Mouse (Mus musculus) heart, postnatal 25 days (tissue): ENCODE measurements around the gene Ntsr1. TPM values are rescaled to one million over a fixed set of nuclear protein-coding genes. Genes with fewer than 3 reads are reported as not detected.

Experiments used
- total RNA-seq, 2 experiments: library from RNA; stranded (reverse); gene quantifications; 2 replicates each; pipeline ENCODE4 v1.2.3; 2021

Gene Ntsr1
- total RNA-seq, 2 experiments from 2014 or later: not detected

Other genes with a start within 250 kb of the Ntsr1 start
- 100 to 1,000 TPM; 471 to 515 TPM for gene Rps21, start 242.6 kb upstream of the Ntsr1 start, total RNA-seq
- 10 to 100 TPM; 13.0 to 13.8 TPM for gene Cables2, start 226.5 kb upstream of the Ntsr1 start, total RNA-seq
- not detected for gene Rbbp8nl, start 210.1 kb upstream of the Ntsr1 start, total RNA-seq
- 1 to 10 TPM in 1 of 2 experiments, under 1 TPM in 1; 0.98 to 1.1 TPM for gene Gata5, start 165.3 kb upstream of the Ntsr1 start, total RNA-seq
- not detected for gene Slco4a1, start 43.7 kb upstream of the Ntsr1 start, total RNA-seq
- 10 to 100 TPM; 14.4 to 14.6 TPM for gene Mrgbp, start 81.3 kb downstream of the Ntsr1 start, total RNA-seq
- 10 to 100 TPM; 33.0 to 34.3 TPM for gene Ogfr, start 89.3 kb downstream of the Ntsr1 start, total RNA-seq
- gene Col9a3, start 97.8 kb downstream of the Ntsr1 start, total RNA-seq: under 1 TPM; 0.14 to 0.62 TPM
- under 1 TPM in 1 of 2 experiments, not detected in 1; 0.17 TPM for gene Tcfl5, start 142.7 kb downstream of the Ntsr1 start, total RNA-seq
- 10 to 100 TPM; 27.2 to 31.4 TPM for gene Dido1, start 210.0 kb downstream of the Ntsr1 start, total RNA-seq
- gene Gid8, start 210.1 kb downstream of the Ntsr1 start, total RNA-seq: 10 to 100 TPM; 62.9 to 64.3 TPM
- under 1 TPM in 1 of 2 experiments, not detected in 1; 0.39 TPM for gene Slc17a9, start 225.3 kb downstream of the Ntsr1 start, total RNA-seq